Mouse (Mus musculus): Measurements from ENCODE around the gene Tent2.

DNA sequence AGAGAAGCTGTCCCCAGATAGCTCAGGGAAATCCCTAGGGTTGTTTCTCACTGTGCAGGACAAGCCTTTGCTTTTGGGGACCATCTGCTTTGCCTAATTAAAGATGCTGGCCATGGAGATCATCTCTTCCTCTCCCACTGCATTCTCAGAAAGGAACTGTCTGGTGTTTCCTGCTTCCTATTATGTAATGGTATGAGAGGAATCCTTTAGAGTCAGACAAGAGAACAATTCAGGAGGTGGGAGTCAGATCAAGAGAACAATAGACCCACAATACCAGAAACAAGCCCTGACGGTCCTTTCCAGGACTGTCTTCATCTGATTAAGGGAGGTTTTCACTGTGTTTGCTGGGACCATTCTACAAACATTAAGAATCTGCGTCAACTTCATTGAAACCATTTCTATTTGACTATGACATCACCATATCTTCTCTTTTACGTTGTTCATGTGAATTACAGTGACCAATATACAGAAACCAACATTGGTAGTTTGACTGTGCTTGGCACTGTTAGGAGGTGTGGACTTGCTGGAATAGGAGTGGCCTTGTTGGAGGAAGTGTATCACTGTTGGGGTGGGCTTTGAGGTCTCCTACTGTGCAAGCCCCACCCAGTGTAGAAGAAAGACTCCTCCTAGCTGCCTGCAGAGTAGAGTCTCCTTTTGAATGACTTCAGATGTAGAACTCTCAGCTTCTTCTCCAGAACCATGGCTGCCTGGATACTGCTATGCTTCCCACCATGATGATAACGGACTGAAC is 89.7 kb downstream of the Tent2 start:
- no peak for TF ChIP-seq POLR2A (IDR thresholded peaks at IDR 0.05; ENCODE audit: insufficient read depth, low read depth, low read length)
- no peak for TF ChIP-seq CTCF (IDR thresholded peaks at IDR 0.05; ENCODE audit: insufficient read depth, low read depth, low read length)
